Mouse (Mus musculus) liver, adult 2 months (tissue): Measurements from ENCODE around the gene Sntg2.

Experiments used
- CTCF ChIP-seq: fragments of 200-500 bp; IDR thresholded peaks from 2 replicates; pipeline ENCODE4 v1.5.1; 2011; ENCODE audit warnings: low read depth, low read length, control low read depth
- POLR2A ChIP-seq: fragments of 200-500 bp; IDR thresholded peaks from 2 replicates; pipeline ENCODE4 v1.6.1; 2011; ENCODE audit warnings: low read length, control low read depth; ENCODE audit not compliant: insufficient read depth; ENCODE audit errors: extremely low read depth

DNA sequence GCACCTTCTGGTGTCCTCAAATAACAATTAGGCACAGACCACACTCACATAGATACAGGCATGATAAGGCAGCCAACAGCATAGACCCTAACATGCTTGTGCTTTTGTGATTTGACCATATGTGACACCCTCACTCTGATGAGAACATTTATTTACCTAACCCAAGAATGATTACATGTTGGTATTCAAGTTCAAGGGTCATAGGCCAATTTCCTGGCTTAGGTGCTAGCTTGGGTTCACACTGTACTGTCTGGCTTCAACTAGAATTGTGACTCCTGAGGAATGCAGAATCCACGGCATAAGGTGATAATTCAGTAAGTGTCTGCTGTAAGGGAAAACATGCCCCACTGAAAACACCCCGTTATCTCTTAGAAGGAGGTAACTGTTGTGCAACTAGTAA is 158.4 kb downstream of the Sntg2 start:
- TF ChIP-seq POLR2A, result no peak
- TF ChIP-seq CTCF, result no peak
